ENCODE assay signal across 15 mouse cellular contexts in genomic region chr1:177729043-177730024, GRCm38 (mm10). TPM values are rescaled to one million over a fixed set of nuclear protein-coding genes. Genes with fewer than 3 reads are reported as not detected.
A peak's percentile ranks its signal among the peaks of the same experiment; 100 is the strongest.
DNase-seq lines count a peak whose midpoint lies in the region; ATAC-seq and TF ChIP-seq lines count a peak whose summit lies in the region.
"Had no signal": no experiment of that assay in that cellular context is flagged by ENCODE, and none has a peak within 500 bp of the region (broad histone marks: within the 10 kb centered on the region; RNA-seq: fewer than 3 reads in every experiment).

Gene 1700016C15Rik, plus strand, starts transcription at chr1:177729814.

- H3K4me1 ChIP-seq in MEL (ENCODE audit: control insufficient read depth in 1 of 2, insufficient read depth in 2 of 2, low read length in 2 of 2) = peaks cover 4 to 10% of the 10 kb centered on the region in 2 experiments; a peak in 2 of 4 replicates
- no peaks in the 10 kb centered on the region for H3K4me1 ChIP-seq in limb, embryonic 14.5 days (ENCODE audit: control insufficient read depth, insufficient read depth, low read length)
- H3K4me1 ChIP-seq in midbrain, embryonic 14.5 days (ENCODE audit: control insufficient read depth, insufficient read depth, low read length) = 0 out of 2 replicates have a peak, but pooled peaks cover 4% of the 10 kb centered on the region

- no peaks in the 10 kb centered on the region for H3K27me3 ChIP-seq in MEL (ENCODE audit: control insufficient read depth in 1 of 2, insufficient read depth in 2 of 2, low read length in 2 of 2)
- H3K27me3 ChIP-seq in limb, embryonic 14.5 days (ENCODE audit: control insufficient read depth, insufficient read depth, low read length) = no peaks in the 10 kb centered on the region
- H3K27me3 ChIP-seq in midbrain, embryonic 14.5 days (ENCODE audit: control insufficient read depth, insufficient read depth, low read length) = no peaks in the 10 kb centered on the region

- no peak within 1 kb of the TSS for H3K4me2 ChIP-seq in limb, embryonic 14.5 days (replicated peaks; ENCODE audit: low read depth, low read length, severe bottlenecking)
- no peak within 1 kb of the TSS for H3K4me2 ChIP-seq in midbrain, embryonic 14.5 days (ENCODE audit: low read length)

- H3K4me3 ChIP-seq in gastrocnemius, adult 2 months = no peak within 1 kb of the TSS
- no peak within 1 kb of the TSS for H3K4me3 ChIP-seq in MEL (ENCODE audit: control insufficient read depth in 1 of 2, insufficient read depth in 1 of 2, low read depth in 2 of 2, low read length in 2 of 2)
- H3K4me3 ChIP-seq in limb, embryonic 14.5 days (replicated peaks; ENCODE audit: low read length) = no peak within 1 kb of the TSS
- no peak within 1 kb of the TSS for H3K4me3 ChIP-seq in midbrain, embryonic 14.5 days (replicated peaks; ENCODE audit: low read depth, low read length)

- H3K9me3 ChIP-seq in MEL (replicated peaks; ENCODE audit: insufficient read depth, low read length) = no peaks in the 10 kb centered on the region
- no peaks in the 10 kb centered on the region for H3K9me3 ChIP-seq in limb, embryonic 14.5 days (ENCODE audit: control insufficient read depth, low read length)
- H3K9me3 ChIP-seq in midbrain, embryonic 14.5 days (ENCODE audit: control insufficient read depth, low read length) = no peaks in the 10 kb centered on the region

- no peak for TF ChIP-seq CTCF in gastrocnemius, adult 2 months (IDR thresholded peaks at IDR 0.05)
- no peak for TF ChIP-seq CTCF in MEL (IDR thresholded peaks at IDR 0.05 in 2 of 3, conservative IDR thresholded peaks at IDR 0.05 in 1 of 3; ENCODE audit: control insufficient read depth in 1 of 3, insufficient read depth in 1 of 3, low read depth in 2 of 3, low read length in 3 of 3, poor library complexity in 1 of 3, severe bottlenecking in 1 of 3)

- H3K79me2 ChIP-seq in MEL (ENCODE audit: control insufficient read depth, insufficient read depth, low read length, poor library complexity) = no peaks in the 10 kb centered on the region

- H3K27ac ChIP-seq in gastrocnemius, adult 2 months = peak within 1 kb of the TSS; percentile 16; the same call in 1 of the 2 replicates
- H3K27ac ChIP-seq in MEL (ENCODE audit: control insufficient read depth, low read depth, low read length) = no peak within 1 kb of the TSS
- no peak within 1 kb of the TSS; the same call in 1 of the 2 replicates for H3K27ac ChIP-seq in limb, embryonic 14.5 days (replicated peaks; ENCODE audit: low read depth, low read length)
- H3K27ac ChIP-seq in midbrain, embryonic 14.5 days (replicated peaks; ENCODE audit: low read depth, low read length) = no peak within 1 kb of the TSS
- H3K27ac ChIP-seq: liver, embryonic 14.5 days had no signal

- no peak within 1 kb of the TSS for H3K9ac ChIP-seq in MEL (ENCODE audit: control insufficient read depth, low read depth, low read length, poor library complexity, severe bottlenecking)
- H3K9ac ChIP-seq in limb, embryonic 14.5 days (ENCODE audit: low read depth, low read length, severe bottlenecking) = no peak within 1 kb of the TSS
- no peak within 1 kb of the TSS for H3K9ac ChIP-seq in midbrain, embryonic 14.5 days (replicated peaks; ENCODE audit: low read length)
- H3K9ac ChIP-seq: liver, embryonic 14.5 days had no signal

- peaks cover 0 to 9% of the 10 kb centered on the region in 2 experiments; a peak in 1 of 4 replicates for H3K36me3 ChIP-seq in MEL (ENCODE audit: control insufficient read depth in 1 of 2, insufficient read depth in 2 of 2, low read length in 2 of 2)
- H3K36me3 ChIP-seq in limb, embryonic 14.5 days (ENCODE audit: control insufficient read depth, insufficient read depth, low read length) = no peaks in the 10 kb centered on the region
- H3K36me3 ChIP-seq in midbrain, embryonic 14.5 days (ENCODE audit: control insufficient read depth, insufficient read depth, low read length) = no peaks in the 10 kb centered on the region

- TF ChIP-seq RAD21 in MEL (IDR thresholded peaks at IDR 0.05; ENCODE audit: low read depth, low read length) = no peak

- intact Hi-C loops in gastrocnemius, adult 2 months (cut with DNase I) = no loop called here

- TF ChIP-seq EP300 in MEL (IDR thresholded peaks at IDR 0.05; ENCODE audit: low read depth in 1 of 2, low read length in 2 of 2) = no peak

- peak; percentile 41; the same call in 1 of the 2 replicates for ATAC-seq in limb, embryonic 14.5 days (ENCODE audit: low FRiP score, low read depth)
- ATAC-seq in midbrain, embryonic 14.5 days (ENCODE audit: low FRiP score, low TSS enrichment) = no peak
- no peak for ATAC-seq in megakaryocyte, adult 5-6 weeks (ENCODE audit: poor library complexity, severe bottlenecking)
- ATAC-seq: forebrain, embryonic 14.5 days had no signal

- no peak for DNase-seq in gastrocnemius, adult 2 months
- DNase-seq in gastrocnemius, postnatal 4 days (ENCODE audit: low spot score in 2 of 2) = no peak
- DNase-seq in MEL (ENCODE audit: low read depth, low spot score) (no peak), adipocyte (ENCODE audit: low spot score) (no peak)
- no peak for DNase-seq in limb, embryonic 14.5 days (ENCODE audit: low spot score)
- DNase-seq in midbrain, embryonic 14.5 days = peak; percentile 39
- DNase-seq in cerebellum, postnatal 36 days = no peak
- DNase-seq: B cell, adult 2 months; gastrocnemius, postnatal 14 days; heart, postnatal 10 days had no signal

- WGBS in limb, embryonic 14.5 days = 70% methylated on average over 11 of the region's 11 CpGs
- 29% methylated on average over 11 of the region's 11 CpGs for WGBS in midbrain, embryonic 14.5 days

- no peak for TF ChIP-seq POLR2A in MEL (IDR thresholded peaks at IDR 0.05; ENCODE audit: control insufficient read depth in 1 of 2, insufficient read depth in 1 of 2, low read depth in 1 of 2, low read length in 2 of 2, poor library complexity in 1 of 2)
- TF ChIP-seq POLR2A in limb, embryonic 14.5 days (IDR thresholded peaks at IDR 0.05; ENCODE audit: borderline replicate concordance, extremely low read depth, insufficient read depth, insufficient read length) = no peak

TF ChIP-seq in MEL, 35 proteins besides CTCF, POLR2A, EP300 and RAD21:
- TF ChIP-seq TCF12 (IDR thresholded peaks at IDR 0.05; ENCODE audit: low read depth, low read length) (no peak), ZC3H11A (IDR thresholded peaks at IDR 0.05; ENCODE audit: low read depth, low read length) (no peak), ZNF384 (IDR thresholded peaks at IDR 0.05; ENCODE audit: low read depth, low read length) (peak; percentile 59; the same call in 1 of the 2 replicates), MAX (IDR thresholded peaks at IDR 0.05; ENCODE audit: low read length) (no peak)

RNA-seq across cellular contexts. Expression of gene 1700016C15Rik, which starts in this region (rescaled TPM):
- not detected for total RNA-seq in gastrocnemius, adult 2 months (2021)
- not detected for total RNA-seq in gastrocnemius, postnatal 4 days (2021)
- total RNA-seq in MEL (2012; rRNA removed) = not detected in 2 replicates
- not detected for polyA plus RNA-seq in MEL (2012; ENCODE audit: insufficient read depth in 1 of 2, insufficient read length in 2 of 2, low read depth in 1 of 2, low replicate concordance in 2 of 2, missing spikeins in 1 of 2)
- not detected in 2 replicates for polyA plus RNA-seq in limb, embryonic 14.5 days (2012; rRNA removed)
- not detected in 2 replicates for polyA plus RNA-seq in limb, embryonic 14.5 days (2014; fragmentation: Nextera tagmentation; extraction: Ambion mirVana)
- polyA plus RNA-seq in midbrain, embryonic 14.5 days (2014; fragmentation: Nextera tagmentation; extraction: Ambion mirVana) = 0.38 TPM in 1 of 2 replicates, not detected in the other
- total RNA-seq in megakaryocyte, adult 5-6 weeks (2015) = not detected in 2 replicates
- total RNA-seq in megakaryocyte, adult 5-6 weeks (2017) = not detected in 2 replicates
- total RNA-seq: adrenal gland, adult 18-20 months; heart, postnatal 10 days had no signal
- polyA plus RNA-seq: cortical plate, adult 2 months; forebrain, embryonic 14.5 days; liver, embryonic 14.5 days had no signal

Comparison
In these comparisons a context has a peak if more than half of its experiments do, and no peak if none do; other contexts are left out.
1. Peak in ATAC-seq in limb, embryonic 14.5 days; RNA of the gene not detected or under 1 TPM.
2. Peak in DNase-seq in midbrain, embryonic 14.5 days; RNA of the gene not detected or under 1 TPM.